Mouse (Mus musculus): ENCODE results near the gene Gja10. TPM values are rescaled to one million over a fixed set of nuclear protein-coding genes. Genes with fewer than 3 reads are reported as not detected.

Gene Gja10
- polyA plus RNA-seq, 1 experiment from 2014 or later: not detected

DNA sequence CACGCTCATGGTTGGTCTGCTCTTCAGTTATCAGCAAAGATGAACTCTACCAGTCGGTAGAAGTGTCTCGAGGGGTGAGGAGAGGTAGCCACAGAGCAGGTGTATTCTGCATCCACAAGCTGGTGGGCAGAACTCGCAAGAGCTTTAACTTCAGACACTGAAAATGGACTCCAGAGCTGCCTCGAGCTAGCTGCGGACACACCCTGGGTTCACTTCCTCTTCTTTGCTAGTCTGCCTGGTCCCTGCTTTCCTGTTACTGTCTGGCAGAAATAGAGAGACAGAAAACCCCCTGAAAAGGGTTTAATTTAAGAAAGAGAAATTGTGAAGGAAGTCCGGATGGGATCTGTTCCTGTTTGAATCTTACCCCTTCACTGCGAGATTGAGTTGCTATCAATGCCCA lies 37.6 kb downstream of the Gja10 start:
- Histone ChIP-seq H3K27me3 (ENCODE audit: control insufficient read depth, insufficient read depth, low read length) (no peaks in the 10 kb centered on the region), H3K27ac (replicated peaks) (no peak overlapping the region), H3K4me3 (ENCODE audit: low read depth, low read length) (no peak overlapping the region), H3K9me3 (ENCODE audit: control insufficient read depth, low read length) (no peaks in the 10 kb centered on the region), H3K9ac (ENCODE audit: low read length) (no peak overlapping the region), H3K4me1 (replicated peaks; ENCODE audit: control insufficient read depth, insufficient read depth) (peaks cover 3% of the 10 kb centered on the region; the same call in 1 of the 2 replicates), H3K4me2 (replicated peaks; ENCODE audit: low read depth) (no peak overlapping the region), H3K36me3 (ENCODE audit: control insufficient read depth, insufficient read depth, low read length) (no peaks in the 10 kb centered on the region)
- DNase-seq (ENCODE audit: low spot score) (no peak), ATAC-seq (ENCODE audit: low FRiP score, low TSS enrichment) (no peak)
- TF ChIP-seq CTCF (IDR thresholded peaks at IDR 0.05; ENCODE audit: low read depth) (no peak), EP300 (optimal IDR thresholded peaks at IDR 0.05) (no peak)
- 77% methylated on average over 8 of the region's 8 CpGs for WGBS

DNA sequence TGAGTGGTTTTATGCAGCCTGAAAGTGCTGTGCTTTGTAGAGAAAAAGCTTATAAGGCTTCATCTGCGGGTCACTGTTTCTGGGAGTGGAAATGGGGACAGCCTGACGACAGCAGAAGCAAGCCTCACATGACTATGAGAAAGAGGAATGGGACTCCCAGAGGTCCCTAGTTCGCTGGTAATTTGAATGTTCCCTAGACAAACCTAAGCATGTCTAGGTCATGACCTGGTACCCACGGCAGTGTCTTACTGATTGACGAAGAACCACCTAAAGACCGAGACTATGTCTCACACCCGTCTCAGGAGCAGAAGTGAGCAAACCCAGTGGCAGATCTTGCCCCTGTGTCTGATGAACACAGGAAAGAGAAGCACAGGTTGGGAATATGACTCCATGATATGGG lies 38.1 kb downstream of the Gja10 start:
- no peak for TF ChIP-seq EP300 (optimal IDR thresholded peaks at IDR 0.05)
- no peak for TF ChIP-seq CTCF (IDR thresholded peaks at IDR 0.05; ENCODE audit: low read depth)
- Histone ChIP-seq H3K9ac (ENCODE audit: low read length) (no peak overlapping the region), H3K4me3 (ENCODE audit: low read depth, low read length) (no peak overlapping the region), H3K4me1 (replicated peaks; ENCODE audit: control insufficient read depth, insufficient read depth) (no peaks in the 10 kb centered on the region), H3K36me3 (ENCODE audit: control insufficient read depth, insufficient read depth, low read length) (no peaks in the 10 kb centered on the region), H3K9me3 (ENCODE audit: control insufficient read depth, low read length) (no peaks in the 10 kb centered on the region), H3K27ac (replicated peaks) (no peak overlapping the region), H3K4me2 (replicated peaks; ENCODE audit: low read depth) (no peak overlapping the region), H3K27me3 (ENCODE audit: control insufficient read depth, insufficient read depth, low read length) (no peaks in the 10 kb centered on the region)
- no peak for DNase-seq (ENCODE audit: low spot score)
- WGBS: 79% methylated on average over 7 of the region's 7 CpGs
- ATAC-seq (ENCODE audit: low FRiP score, low TSS enrichment): no peak

DNA sequence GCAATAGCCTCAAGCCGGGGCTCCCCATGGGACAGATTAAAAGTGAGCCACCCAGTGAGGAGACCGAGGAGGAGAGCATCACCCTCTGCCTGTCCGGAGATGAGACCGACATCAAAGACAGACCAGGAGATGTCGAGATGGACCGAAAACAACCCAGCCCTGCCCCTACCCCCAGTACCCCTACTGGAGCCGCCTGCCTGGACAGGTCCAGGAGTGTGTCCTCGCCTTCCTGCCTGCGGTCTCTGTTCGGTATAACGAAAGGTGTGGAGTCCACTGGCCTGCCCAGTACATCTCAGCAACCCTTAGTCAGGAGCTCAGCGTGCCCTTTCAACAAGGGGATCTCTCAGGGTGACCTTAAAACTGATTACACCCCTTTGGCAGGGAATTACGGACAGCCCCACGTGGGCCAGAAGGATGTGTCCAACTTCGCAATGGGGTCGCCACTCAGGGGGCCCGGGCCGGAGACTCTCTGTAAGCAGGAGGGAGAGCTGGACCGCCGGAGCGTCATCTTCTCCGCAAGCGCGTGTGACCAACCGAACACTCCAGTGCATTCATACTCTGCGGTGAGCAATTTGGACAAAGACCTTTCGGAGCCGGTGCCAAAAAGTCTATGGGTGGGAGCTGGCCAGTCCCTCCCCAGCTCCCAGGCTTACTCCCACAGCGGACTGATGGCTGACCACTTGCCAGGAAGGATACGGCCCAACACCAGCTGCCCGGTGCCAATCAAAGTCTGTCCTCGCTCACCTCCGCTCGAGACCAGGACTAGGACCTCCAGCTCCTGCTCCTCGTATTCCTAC lies 40.0 kb downstream of the Gja10 start:
- H3K4me2 ChIP-seq (replicated peaks; ENCODE audit: low read depth): no peak overlapping the region
- H3K9me3 ChIP-seq (ENCODE audit: control insufficient read depth, low read length): no peaks in the 10 kb centered on the region
- no peaks in the 10 kb centered on the region for H3K36me3 ChIP-seq (ENCODE audit: control insufficient read depth, insufficient read depth, low read length)
- 96% methylated on average over 35 of the region's 35 CpGs for WGBS
- TF ChIP-seq CTCF (IDR thresholded peaks at IDR 0.05; ENCODE audit: low read depth): no peak
- no peak for TF ChIP-seq EP300 (optimal IDR thresholded peaks at IDR 0.05)
- no peak for ATAC-seq (ENCODE audit: low FRiP score, low TSS enrichment)
- H3K4me3 ChIP-seq (ENCODE audit: low read depth, low read length): no peak overlapping the region
- H3K4me1 ChIP-seq (replicated peaks; ENCODE audit: control insufficient read depth, insufficient read depth): no peaks in the 10 kb centered on the region
- no peak for DNase-seq (ENCODE audit: low spot score)
- H3K9ac ChIP-seq (ENCODE audit: low read length): no peak overlapping the region
- H3K27ac ChIP-seq (replicated peaks): no peak overlapping the region
- H3K27me3 ChIP-seq (ENCODE audit: control insufficient read depth, insufficient read depth, low read length): no peaks in the 10 kb centered on the region

DNA sequence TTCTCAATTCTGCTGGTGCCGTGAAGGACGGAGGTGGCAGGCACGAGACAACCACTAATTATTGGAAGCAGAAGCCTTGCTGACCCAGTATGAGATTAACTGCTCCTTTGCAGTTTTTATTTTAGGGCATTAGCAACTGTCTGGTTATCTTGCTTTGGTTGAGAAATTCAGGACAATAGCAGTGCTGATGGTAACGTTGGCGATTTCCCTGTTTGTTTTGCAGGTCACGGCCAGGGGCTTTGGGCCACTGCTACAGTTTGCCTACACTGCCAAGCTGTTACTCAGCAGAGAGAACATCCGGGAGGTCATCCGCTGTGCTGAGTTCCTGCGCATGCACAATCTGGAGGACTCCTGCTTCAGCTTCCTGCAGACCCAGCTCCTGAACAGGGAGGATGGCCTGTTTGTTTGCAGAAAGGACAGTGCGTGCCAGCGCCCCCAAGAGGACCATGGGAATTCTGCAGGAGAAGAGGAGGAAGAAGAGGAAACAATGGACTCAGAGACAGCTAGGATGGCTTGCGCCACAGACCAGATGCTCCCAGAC lies 40.9 kb downstream of the Gja10 start:
- Histone ChIP-seq H3K27me3 (ENCODE audit: control insufficient read depth, insufficient read depth, low read length) (no peaks in the 10 kb centered on the region), H3K9ac (ENCODE audit: low read length) (no peak overlapping the region), H3K9me3 (ENCODE audit: control insufficient read depth, low read length) (no peaks in the 10 kb centered on the region), H3K36me3 (ENCODE audit: control insufficient read depth, insufficient read depth, low read length) (no peaks in the 10 kb centered on the region), H3K4me3 (ENCODE audit: low read depth, low read length) (no peak overlapping the region), H3K4me1 (replicated peaks; ENCODE audit: control insufficient read depth, insufficient read depth) (no peaks in the 10 kb centered on the region), H3K4me2 (replicated peaks; ENCODE audit: low read depth) (no peak overlapping the region), H3K27ac (replicated peaks) (no peak overlapping the region)
- ATAC-seq (ENCODE audit: low FRiP score, low TSS enrichment) (no peak), DNase-seq (ENCODE audit: low spot score) (no peak)
- WGBS: 57% methylated on average over 12 of the region's 12 CpGs
- TF ChIP-seq CTCF (IDR thresholded peaks at IDR 0.05; ENCODE audit: low read depth) (peak; percentile 57), EP300 (optimal IDR thresholded peaks at IDR 0.05) (no peak)

DNA sequence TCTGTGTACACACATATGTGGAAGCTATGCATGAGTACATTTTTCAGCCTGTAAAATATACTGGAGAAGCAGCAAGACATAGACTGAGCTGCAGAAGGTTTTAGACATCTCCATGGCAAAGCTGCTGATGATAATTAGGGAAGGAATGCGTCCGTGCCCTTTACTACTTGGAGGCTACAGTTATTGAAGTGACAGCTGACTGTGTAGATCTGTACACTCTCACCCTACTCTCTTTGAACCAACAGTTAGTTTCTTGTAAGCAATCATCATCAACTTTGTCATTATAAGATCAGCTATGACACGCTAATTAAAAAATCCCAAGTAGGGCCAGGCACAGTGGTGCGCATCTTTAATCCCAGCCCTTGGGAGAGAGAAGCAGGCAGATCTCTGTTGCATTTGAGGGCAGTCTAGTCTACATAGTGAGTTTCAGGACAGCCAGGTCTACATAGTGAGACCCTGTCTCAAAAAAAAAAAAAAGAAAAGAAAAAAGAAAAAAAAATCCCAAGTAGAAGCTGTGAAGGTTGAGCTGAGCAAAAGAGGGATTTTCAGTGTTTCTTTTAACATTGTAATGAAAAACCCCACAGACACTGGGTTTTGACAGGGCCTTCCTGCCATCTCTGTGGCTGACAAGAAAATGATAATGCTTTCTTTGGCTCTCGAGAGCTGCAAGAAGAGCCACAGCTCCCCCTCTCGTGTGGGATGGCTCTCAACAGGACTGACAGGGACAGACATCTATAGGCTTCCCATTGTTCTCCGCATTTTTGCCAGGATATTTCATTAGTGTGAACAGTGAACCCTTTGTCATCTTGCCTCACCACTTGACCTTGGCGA lies 41.6 kb downstream of the Gja10 start:
- Histone ChIP-seq H3K27me3 (ENCODE audit: control insufficient read depth, insufficient read depth, low read length) (no peaks in the 10 kb centered on the region), H3K4me1 (replicated peaks; ENCODE audit: control insufficient read depth, insufficient read depth) (no peaks in the 10 kb centered on the region), H3K9ac (ENCODE audit: low read length) (no peak overlapping the region), H3K9me3 (ENCODE audit: control insufficient read depth, low read length) (no peaks in the 10 kb centered on the region), H3K27ac (replicated peaks) (no peak overlapping the region), H3K4me2 (replicated peaks; ENCODE audit: low read depth) (no peak overlapping the region), H3K4me3 (ENCODE audit: low read depth, low read length) (no peak overlapping the region), H3K36me3 (ENCODE audit: control insufficient read depth, insufficient read depth, low read length) (no peaks in the 10 kb centered on the region)
- TF ChIP-seq CTCF (IDR thresholded peaks at IDR 0.05; ENCODE audit: low read depth) (peak; percentile 43), EP300 (optimal IDR thresholded peaks at IDR 0.05) (no peak)
- WGBS: 65% methylated on average over 8 of the region's 8 CpGs
- ATAC-seq (ENCODE audit: low FRiP score, low TSS enrichment) (no peak), DNase-seq (ENCODE audit: low spot score) (no peak)
